ENCODE assay signal across 16 mouse cellular contexts in genomic region chr1:168228756-168229526, GRCm38 (mm10).
DNase-seq lines count a peak whose midpoint lies in the region; ATAC-seq and TF ChIP-seq lines count a peak whose summit lies in the region.
"Had no signal": no experiment of that assay in that cellular context is flagged by ENCODE, and none has a peak within 500 bp of the region (broad histone marks: within the 10 kb centered on the region; RNA-seq: fewer than 3 reads in every experiment).

No protein-coding gene starts in this region.

- WGBS in heart, embryonic 15.5 days = 55% methylated on average over 6 of the region's 6 CpGs
- 46% methylated on average over 6 of the region's 6 CpGs for WGBS in kidney, postnatal 0 days
- WGBS in embryonic facial prominence, embryonic 13.5 days = 45% methylated on average over 6 of the region's 6 CpGs
- WGBS in olfactory bulb, adult 2 months = 43% methylated on average over 6 of the region's 6 CpGs

- no peak for TF ChIP-seq CTCF in kidney, postnatal 0 days (IDR thresholded peaks at IDR 0.05; ENCODE audit: low read depth)
- TF ChIP-seq CTCF in olfactory bulb, adult 2 months (IDR thresholded peaks at IDR 0.05; ENCODE audit: insufficient read depth, low read depth, low read length) = no peak

- TF ChIP-seq POLR2A in olfactory bulb, adult 2 months (IDR thresholded peaks at IDR 0.05; ENCODE audit: insufficient read depth, low read depth, low read length) = no peak

- peaks cover 42% of the 10 kb centered on the region for H3K4me1 ChIP-seq in heart, embryonic 15.5 days (replicated peaks)
- peaks cover 27% of the 10 kb centered on the region for H3K4me1 ChIP-seq in kidney, postnatal 0 days (replicated peaks; ENCODE audit: insufficient read depth, low read length)
- peaks cover 75% of the 10 kb centered on the region for H3K4me1 ChIP-seq in embryonic facial prominence, embryonic 13.5 days
- peaks cover 25% of the 10 kb centered on the region for H3K4me1 ChIP-seq in olfactory bulb, adult 2 months (ENCODE audit: control insufficient read depth, insufficient read depth, low read length)

- no peak overlapping the region for H3K9ac ChIP-seq in heart, embryonic 15.5 days
- no peak overlapping the region for H3K9ac ChIP-seq in kidney, postnatal 0 days (ENCODE audit: low read depth, low read length)
- no peak overlapping the region for H3K9ac ChIP-seq in embryonic facial prominence, embryonic 13.5 days
- H3K9ac ChIP-seq: hindbrain, embryonic 15.5 days; liver, embryonic 13.5 days; midbrain, embryonic 15.5 days had no signal

- no peaks in the 10 kb centered on the region for H3K9me3 ChIP-seq in heart, embryonic 15.5 days (replicated peaks)
- H3K9me3 ChIP-seq in kidney, postnatal 0 days (replicated peaks; ENCODE audit: low read length) = no peaks in the 10 kb centered on the region
- no peaks in the 10 kb centered on the region for H3K9me3 ChIP-seq in embryonic facial prominence, embryonic 13.5 days
- H3K9me3 ChIP-seq: heart, embryonic 10.5 days; hindbrain, embryonic 15.5 days; liver, embryonic 13.5 days; midbrain, embryonic 15.5 days had no signal

- H3K4me2 ChIP-seq in heart, embryonic 15.5 days = no peak overlapping the region
- no peak overlapping the region for H3K4me2 ChIP-seq in kidney, postnatal 0 days (ENCODE audit: low read length)
- no peak overlapping the region for H3K4me2 ChIP-seq in embryonic facial prominence, embryonic 13.5 days
- H3K4me2 ChIP-seq: hindbrain, embryonic 15.5 days; liver, embryonic 13.5 days; midbrain, embryonic 15.5 days had no signal

- 0 out of 2 replicates have a peak overlapping the region, but pooled peaks have one; percentile 47 for H3K27ac ChIP-seq in heart, embryonic 15.5 days
- no peak overlapping the region for H3K27ac ChIP-seq in kidney, postnatal 0 days
- peak overlapping the region; percentile 64; the same call in 1 of the 2 replicates for H3K27ac ChIP-seq in embryonic facial prominence, embryonic 13.5 days
- peak overlapping the region; percentile 25; the same call in 1 of the 2 replicates for H3K27ac ChIP-seq in olfactory bulb, adult 2 months (ENCODE audit: insufficient read depth, low read depth, low read length)
- H3K27ac ChIP-seq: hindbrain, embryonic 15.5 days; liver, embryonic 13.5 days; midbrain, embryonic 15.5 days had no signal

- ATAC-seq in heart, embryonic 15.5 days (replicated peaks; ENCODE audit: insufficient number of reproducible peaks, insufficient read depth, low FRiP score, low read depth) = no peak
- ATAC-seq in kidney, postnatal 0 days (replicated peaks; ENCODE audit: low FRiP score, low read depth) = no peak
- no peak for ATAC-seq in embryonic facial prominence, embryonic 13.5 days (ENCODE audit: insufficient number of reproducible peaks, insufficient read depth, low FRiP score, low TSS enrichment, low read depth)
- ATAC-seq: forebrain, embryonic 14.5 days; midbrain, embryonic 15.5 days had no signal

- no peak for DNase-seq in heart, adult 18-20 months
- DNase-seq in kidney, postnatal 0 days (ENCODE audit: low spot score) = peak; percentile 46
- no peak for DNase-seq in kidney, adult 18-20 months
- DNase-seq in thymus, adult 18-20 months = no peak
- DNase-seq in spleen, postnatal 14 days (ENCODE audit: low spot score in 2 of 2) = no peak
- DNase-seq: cerebellum, adult 8-10 months; kidney, adult 2 months; liver, embryonic 13.5 days; thymus, postnatal 25 days had no signal

- no peaks in the 10 kb centered on the region for H3K36me3 ChIP-seq in heart, embryonic 15.5 days
- H3K36me3 ChIP-seq in kidney, postnatal 0 days (ENCODE audit: insufficient read depth, low read length) = no peaks in the 10 kb centered on the region
- H3K36me3 ChIP-seq in embryonic facial prominence, embryonic 13.5 days = no peaks in the 10 kb centered on the region
- H3K36me3 ChIP-seq: heart, embryonic 10.5 days; hindbrain, embryonic 15.5 days; liver, embryonic 13.5 days; midbrain, embryonic 15.5 days had no signal

- H3K4me3 ChIP-seq in heart, embryonic 15.5 days = no peak overlapping the region
- no peak overlapping the region for H3K4me3 ChIP-seq in kidney, postnatal 0 days (replicated peaks; ENCODE audit: low read depth, low read length)
- H3K4me3 ChIP-seq in embryonic facial prominence, embryonic 13.5 days = no peak overlapping the region
- H3K4me3 ChIP-seq in olfactory bulb, adult 2 months (ENCODE audit: insufficient read depth, low read depth, low read length) = no peak overlapping the region
- H3K4me3 ChIP-seq: heart, embryonic 10.5 days; hindbrain, embryonic 15.5 days; liver, embryonic 13.5 days; midbrain, embryonic 15.5 days had no signal

- H3K27me3 ChIP-seq in heart, embryonic 15.5 days = no peaks in the 10 kb centered on the region
- no peaks in the 10 kb centered on the region for H3K27me3 ChIP-seq in kidney, postnatal 0 days (ENCODE audit: insufficient read depth, low read length)
- H3K27me3 ChIP-seq in embryonic facial prominence, embryonic 13.5 days = no peaks in the 10 kb centered on the region
- H3K27me3 ChIP-seq: hindbrain, embryonic 15.5 days; liver, embryonic 13.5 days; midbrain, embryonic 15.5 days had no signal
